ENCODE assay signal across 12 mouse cellular contexts in genomic region chr4:125282974-125283319, GRCm38 (mm10).
DNase-seq lines count a peak whose midpoint lies in the region; ATAC-seq and TF ChIP-seq lines count a peak whose summit lies in the region.
"Had no signal": no experiment of that assay in that cellular context is flagged by ENCODE, and none has a peak within 500 bp of the region (broad histone marks: within the 10 kb centered on the region; RNA-seq: fewer than 3 reads in every experiment).

No protein-coding gene starts in this region.

- WGBS in forebrain, embryonic 14.5 days = 6% methylated on average over 7 of the region's 8 CpGs
- WGBS in midbrain, embryonic 10.5 days = 32% methylated on average over 8 of the region's 8 CpGs
- WGBS in neural tube, embryonic 15.5 days = 23% methylated on average over 8 of the region's 8 CpGs

- TF ChIP-seq CTCF in left cerebral cortex, adult 2 months (IDR thresholded peaks at IDR 0.05) = no peak

- H3K4me3 ChIP-seq in left cerebral cortex, adult 2 months = peak overlapping the region; percentile 37
- H3K4me3 ChIP-seq in forebrain, embryonic 14.5 days (ENCODE audit: low read depth, low read length) = no peak overlapping the region
- H3K4me3 ChIP-seq in midbrain, embryonic 10.5 days = peak overlapping the region; percentile 40; the same call in 1 of the 2 replicates
- H3K4me3 ChIP-seq in neural tube, embryonic 15.5 days (replicated peaks) = no peak overlapping the region
- H3K4me3 ChIP-seq: heart, embryonic 15.5 days had no signal

- no peak for ATAC-seq in forebrain, embryonic 14.5 days
- ATAC-seq in neural tube, embryonic 15.5 days (ENCODE audit: low FRiP score) = no peak
- ATAC-seq: lung, postnatal 0 days had no signal

- H3K9ac ChIP-seq in forebrain, embryonic 14.5 days (ENCODE audit: low read length) = peak overlapping the region; percentile 33; the same call in 1 of the 2 replicates
- no peak overlapping the region for H3K9ac ChIP-seq in neural tube, embryonic 15.5 days (replicated peaks)
- H3K9ac ChIP-seq: heart, embryonic 15.5 days had no signal

- H3K4me2 ChIP-seq in forebrain, embryonic 14.5 days (ENCODE audit: low read length) = peak overlapping the region; percentile 40
- peak overlapping the region; percentile 50 for H3K4me2 ChIP-seq in neural tube, embryonic 15.5 days
- H3K4me2 ChIP-seq: heart, embryonic 15.5 days had no signal

- H3K27ac ChIP-seq in left cerebral cortex, adult 2 months = peak overlapping the region; percentile 62
- H3K27ac ChIP-seq in forebrain, embryonic 14.5 days (ENCODE audit: low read depth, low read length) = peak overlapping the region; percentile 79; the same call in 1 of the 2 replicates
- peak overlapping the region; percentile 65 for H3K27ac ChIP-seq in midbrain, embryonic 10.5 days (replicated peaks)
- H3K27ac ChIP-seq in neural tube, embryonic 15.5 days (replicated peaks) = no peak overlapping the region
- H3K27ac ChIP-seq: heart, embryonic 15.5 days; kidney, postnatal 0 days had no signal

- no peaks in the 10 kb centered on the region for H3K27me3 ChIP-seq in forebrain, embryonic 14.5 days (replicated peaks; ENCODE audit: control insufficient read depth, insufficient read depth, low read length)
- peaks cover 30% of the 10 kb centered on the region for H3K27me3 ChIP-seq in midbrain, embryonic 10.5 days (ENCODE audit: low read depth, poor library complexity, severe bottlenecking)
- 0 out of 2 replicates have a peak, but pooled peaks cover 12% of the 10 kb centered on the region for H3K27me3 ChIP-seq in neural tube, embryonic 15.5 days (replicated peaks)

- intact Hi-C loops in left cerebral cortex, adult 2 months (cut with DNase I) = no loop called here
- intact Hi-C loops in left cerebral cortex, postnatal 25 days (cut with DNase I) = no loop called here

- no peak for DNase-seq in left cerebral cortex, adult 2 months (ENCODE audit: extremely low spot score in 1 of 2, low spot score in 2 of 2)
- no peak for DNase-seq in left cerebral cortex, postnatal 25 days (ENCODE audit: low spot score in 2 of 2)
- no peak for DNase-seq in forebrain, embryonic 14.5 days (ENCODE audit: low spot score)
- DNase-seq in midbrain, embryonic 10.5 days (ENCODE audit: low spot score) = no peak
- DNase-seq in cerebellum, adult 18-20 months = no peak
- DNase-seq in ovary, postnatal 14 days (ENCODE audit: low spot score) = no peak
- no peak for DNase-seq in liver
- DNase-seq: B cell, adult 2 months had no signal

- no peaks in the 10 kb centered on the region for H3K9me3 ChIP-seq in forebrain, embryonic 14.5 days (replicated peaks; ENCODE audit: control insufficient read depth, low read length)
- no peaks in the 10 kb centered on the region for H3K9me3 ChIP-seq in midbrain, embryonic 10.5 days (replicated peaks)
- H3K9me3 ChIP-seq in neural tube, embryonic 15.5 days (replicated peaks) = no peaks in the 10 kb centered on the region
- H3K9me3 ChIP-seq: heart, embryonic 15.5 days had no signal

- no peaks in the 10 kb centered on the region for H3K36me3 ChIP-seq in forebrain, embryonic 14.5 days (ENCODE audit: control insufficient read depth, insufficient read depth, low read length)
- H3K36me3 ChIP-seq in midbrain, embryonic 10.5 days = no peaks in the 10 kb centered on the region
- no peaks in the 10 kb centered on the region for H3K36me3 ChIP-seq in neural tube, embryonic 15.5 days
- H3K36me3 ChIP-seq: heart, embryonic 15.5 days had no signal

- peaks cover 13% of the 10 kb centered on the region; the same call in 1 of the 2 replicates for H3K4me1 ChIP-seq in forebrain, embryonic 14.5 days (ENCODE audit: control insufficient read depth, insufficient read depth, low read length)
- peaks cover 26% of the 10 kb centered on the region for H3K4me1 ChIP-seq in midbrain, embryonic 10.5 days
- H3K4me1 ChIP-seq in neural tube, embryonic 15.5 days = peaks cover 13% of the 10 kb centered on the region

Comparison
In these comparisons a context has a peak if more than half of its experiments do, and no peak if none do; other contexts are left out.
1. H3K4me3 ChIP-seq: peak in left cerebral cortex, adult 2 months (single experiment) and midbrain, embryonic 10.5 days (single experiment); none in forebrain, embryonic 14.5 days (single experiment) and neural tube, embryonic 15.5 days (single experiment).